ENCODE assay signal across 8 mouse cellular contexts in genomic region chr11:120186145-120186740, GRCm38 (mm10). TPM values are rescaled to one million over a fixed set of nuclear protein-coding genes. Genes with fewer than 3 reads are reported as not detected.
DNase-seq lines count a peak whose midpoint lies in the region; ATAC-seq lines count a peak whose summit lies in the region.

No protein-coding gene starts in this region.

- H3K27me3 ChIP-seq in heart, embryonic 11.5 days (ENCODE audit: control insufficient read depth, insufficient read depth, low read length) = no peaks in the 10 kb centered on the region
- no peaks in the 10 kb centered on the region for H3K27me3 ChIP-seq in hindbrain, embryonic 11.5 days (ENCODE audit: control insufficient read depth, insufficient read depth, low read length)
- 0 out of 2 replicates have a peak, but pooled peaks cover under 1% of the 10 kb centered on the region for H3K27me3 ChIP-seq in midbrain, embryonic 12.5 days

- intact Hi-C loops in left cerebral cortex, postnatal 14 days (cut with DNase I) = no loop called here

- H3K27ac ChIP-seq in heart, embryonic 11.5 days (ENCODE audit: low read depth, low read length) = peak overlapping the region; percentile 98
- peak overlapping the region; percentile 93 for H3K27ac ChIP-seq in brown adipose tissue, adult 24 weeks (replicated peaks; ENCODE audit: low read depth, low read length)
- H3K27ac ChIP-seq in hindbrain, embryonic 11.5 days (ENCODE audit: low read depth, low read length) = peak overlapping the region; percentile 99
- H3K27ac ChIP-seq in midbrain, embryonic 12.5 days (replicated peaks) = peak overlapping the region; percentile 97

- ATAC-seq in heart, embryonic 11.5 days (replicated peaks; ENCODE audit: insufficient number of reproducible peaks, low FRiP score, low TSS enrichment) = no peak
- ATAC-seq in hindbrain, embryonic 11.5 days (ENCODE audit: low FRiP score) = no peak
- ATAC-seq in midbrain, embryonic 12.5 days (ENCODE audit: low FRiP score, low read depth) = no peak

- H3K9ac ChIP-seq in heart, embryonic 11.5 days (ENCODE audit: low read depth, low read length) = peak overlapping the region; percentile 88
- H3K9ac ChIP-seq in hindbrain, embryonic 11.5 days (ENCODE audit: low read depth, low read length) = peak overlapping the region; percentile 100
- H3K9ac ChIP-seq in midbrain, embryonic 12.5 days (replicated peaks) = peak overlapping the region; percentile 100

- peak overlapping the region; percentile 96 for H3K4me2 ChIP-seq in heart, embryonic 11.5 days
- peak overlapping the region; percentile 100 for H3K4me2 ChIP-seq in hindbrain, embryonic 11.5 days (replicated peaks; ENCODE audit: low read depth, low read length)
- peak overlapping the region; percentile 94 for H3K4me2 ChIP-seq in midbrain, embryonic 12.5 days (replicated peaks)

- H3K4me3 ChIP-seq in heart, embryonic 11.5 days (ENCODE audit: low read depth, low read length) = peak overlapping the region; percentile 85
- peak overlapping the region; percentile 80 for H3K4me3 ChIP-seq in brown adipose tissue, adult 24 weeks (ENCODE audit: insufficient read depth, low read depth, low read length)
- H3K4me3 ChIP-seq in hindbrain, embryonic 11.5 days (ENCODE audit: low read depth, low read length) = peak overlapping the region; percentile 90
- H3K4me3 ChIP-seq in midbrain, embryonic 12.5 days = peak overlapping the region; percentile 88

- peaks cover 49% of the 10 kb centered on the region for H3K4me1 ChIP-seq in heart, embryonic 11.5 days (ENCODE audit: control insufficient read depth, insufficient read depth, low read length)
- peaks cover 26% of the 10 kb centered on the region for H3K4me1 ChIP-seq in brown adipose tissue, adult 24 weeks (ENCODE audit: control insufficient read depth, insufficient read depth, insufficient read length, low read length)
- H3K4me1 ChIP-seq in hindbrain, embryonic 11.5 days (replicated peaks; ENCODE audit: control insufficient read depth, insufficient read depth, low read length) = peaks cover 41% of the 10 kb centered on the region
- peaks cover 60% of the 10 kb centered on the region for H3K4me1 ChIP-seq in midbrain, embryonic 12.5 days

- H3K36me3 ChIP-seq in heart, embryonic 11.5 days (ENCODE audit: control insufficient read depth, insufficient read depth, low read length) = no peaks in the 10 kb centered on the region
- H3K36me3 ChIP-seq in hindbrain, embryonic 11.5 days (ENCODE audit: control insufficient read depth, insufficient read depth, low read length) = no peaks in the 10 kb centered on the region
- no peaks in the 10 kb centered on the region for H3K36me3 ChIP-seq in midbrain, embryonic 12.5 days

- no peak for DNase-seq in heart, adult 8-10 months (ENCODE audit: low spot score)
- peak; percentile 50 for DNase-seq in hindbrain, embryonic 11.5 days (ENCODE audit: low spot score)
- DNase-seq in left cerebral cortex, postnatal 14 days (ENCODE audit: low spot score in 2 of 2) = no peak
- no peak for DNase-seq in spleen, postnatal 4 days (ENCODE audit: low spot score in 2 of 2)
- no peak for DNase-seq in ovary, postnatal 36 days (ENCODE audit: low spot score)

- H3K9me3 ChIP-seq in heart, embryonic 11.5 days (replicated peaks; ENCODE audit: control insufficient read depth, low read length) = no peaks in the 10 kb centered on the region
- no peaks in the 10 kb centered on the region for H3K9me3 ChIP-seq in hindbrain, embryonic 11.5 days (ENCODE audit: control insufficient read depth, low read length)
- H3K9me3 ChIP-seq in midbrain, embryonic 12.5 days = no peaks in the 10 kb centered on the region

- WGBS in heart, embryonic 11.5 days (ENCODE audit: insufficient replicate concordance) = 8% methylated on average over 18 of the region's 18 CpGs
- 4% methylated on average over 18 of the region's 18 CpGs for WGBS in hindbrain, embryonic 11.5 days
- 2% methylated on average over 18 of the region's 18 CpGs for WGBS in midbrain, embryonic 12.5 days

RNA-seq across cellular contexts. Expression of gene Slc38a10, which starts 35.1 kb away (rescaled TPM):
- polyA plus RNA-seq in heart, embryonic 11.5 days (2014; fragmentation: Nextera tagmentation; extraction: Ambion mirVana) = 57.5 and 72.0 TPM in 2 replicates
- total RNA-seq in heart, adult 8-10 months (2022) = 100 to 1,000 TPM in 1 of 4 experiments, 10 to 100 TPM in 3; 88.9 to 104 (median 91.6) TPM
- 80.3 and 82.0 TPM in 2 replicates for polyA plus RNA-seq in brown adipose tissue, adult 24 weeks (2012; ENCODE audit: insufficient read depth, insufficient read length, missing spikeins)
- 58.6 and 64.7 TPM in 2 replicates for polyA plus RNA-seq in hindbrain, embryonic 11.5 days (2014; fragmentation: Nextera tagmentation; extraction: Ambion mirVana)
- polyA plus RNA-seq in midbrain, embryonic 12.5 days (2016; fragmentation: Nextera tagmentation; extraction: Ambion mirVana) = 105 and 106 TPM in 2 replicates
- 10 to 100 TPM; 94.9 to 95.2 TPM for total RNA-seq in left cerebral cortex, postnatal 14 days (2021)

RNA-seq across cellular contexts. Expression of gene Bahcc1, which starts 46.5 kb away (rescaled TPM):
- polyA plus RNA-seq in heart, embryonic 11.5 days (2014; fragmentation: Nextera tagmentation; extraction: Ambion mirVana) = 7.0 and 9.1 TPM in 2 replicates
- 10 to 100 TPM in 2 of 4 experiments, 1 to 10 TPM in 2; 6.2 to 12.6 (median 9.3) TPM for total RNA-seq in heart, adult 8-10 months (2022)
- 5.7 and 5.9 TPM in 2 replicates for polyA plus RNA-seq in brown adipose tissue, adult 24 weeks (2012; ENCODE audit: insufficient read depth, insufficient read length, missing spikeins)
- polyA plus RNA-seq in hindbrain, embryonic 11.5 days (2014; fragmentation: Nextera tagmentation; extraction: Ambion mirVana) = 18.1 and 23.1 TPM in 2 replicates
- polyA plus RNA-seq in midbrain, embryonic 12.5 days (2016; fragmentation: Nextera tagmentation; extraction: Ambion mirVana) = 25.1 and 26.1 TPM in 2 replicates
- total RNA-seq in left cerebral cortex, postnatal 14 days (2021) = 10 to 100 TPM; 16.4 to 17.6 TPM
